Mouse (Mus musculus): ENCODE results near the gene Gm6803.
"Not testable (repeated sequence)": the region's sequence is repeated elsewhere in the genome, so short reads cannot be mapped to it uniquely, and the experiment has no call there.

Gm6803 gene

GRCm38 (mm10) chr12:88018671-88019070, at the start of gene Gm6803:
Gene Gm6803 (minus strand): TSS chr12:88018771.
- not testable (repeated sequence) for DNase-seq

GRCm38 (mm10) chr12:88045226-88045625, 26.7 kb upstream of the Gm6803 start:
- not testable (repeated sequence) for DNase-seq

GRCm38 (mm10) chr12:88039703-88040102, 21.1 kb upstream of the Gm6803 start:
- DNase-seq: not testable (repeated sequence)

GRCm38 (mm10) chr12:88039062-88039461, 20.5 kb upstream of the Gm6803 start:
- not testable (repeated sequence) for DNase-seq

- DNase-seq: not testable (repeated sequence)
Observed at GRCm38 (mm10) chr12:88032250-88032649, 13.7 kb upstream of the Gm6803 start.

GRCm38 (mm10) chr12:88026704-88027103, 8.1 kb upstream of the Gm6803 start, which contains the start of gene Gm2056:
Gene Gm2056 (plus strand): TSS chr12:88027004.
- DNase-seq: not testable (repeated sequence)

- DNase-seq: not testable (repeated sequence)
Observed at GRCm38 (mm10) chr12:88011548-88011947, 7.0 kb downstream of the Gm6803 start, which contains the start of gene Gm2075. Gene Gm2075 (plus strand): TSS chr12:88011848.

GRCm38 (mm10) chr12:88004118-88004517, 14.5 kb downstream of the Gm6803 start:
- DNase-seq: not testable (repeated sequence)

DNA sequence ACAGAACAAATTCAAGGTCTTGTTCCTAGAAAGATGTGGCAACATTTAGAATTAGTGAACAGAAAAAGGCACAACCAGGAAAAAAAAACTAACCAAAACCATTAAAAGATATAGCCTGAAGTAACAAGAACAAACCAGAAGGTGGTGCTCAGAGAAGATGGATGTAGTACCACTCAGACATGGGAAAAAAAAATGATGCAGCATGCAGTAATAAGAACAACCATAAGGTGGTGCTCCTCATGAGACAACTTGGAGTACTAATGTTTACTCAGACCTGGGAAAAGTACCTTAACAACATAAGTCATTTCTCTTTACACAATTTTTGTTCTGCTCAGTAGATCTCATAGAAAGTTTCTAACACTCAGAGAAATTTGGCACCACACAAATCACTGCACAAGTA, 34.6 kb downstream of the Gm6803 start:
- DNase-seq: peak; percentile 2 to 3
